Mouse (Mus musculus): ENCODE data around the gene Fam163a. TPM values are rescaled to one million over a fixed set of nuclear protein-coding genes. Genes with fewer than 3 reads are reported as not detected.
"Not testable (repeated sequence)": the region's sequence is repeated elsewhere in the genome, so short reads cannot be mapped to it uniquely, and the experiment has no call there.

Fam163a gene
- 0.32 and 0.43 TPM in 2 replicates for polyA plus RNA-seq (2015; fragmentation: Nextera tagmentation; extraction: Ambion mirVana)

GRCm38 (mm10) chr1:156204656-156205131, at the start of gene Fam163a:
TSS of gene Fam163a (minus strand) at chr1:156205026.
- Histone ChIP-seq H3K4me1 (peaks cover 21% of the 10 kb centered on the region), H3K9me3 (replicated peaks) (no peaks in the 10 kb centered on the region), H3K27me3 (peaks cover 56% of the 10 kb centered on the region), H3K4me2 (replicated peaks) (peak within 1 kb of the TSS; percentile 80), H3K36me3 (no peaks in the 10 kb centered on the region), H3K27ac (replicated peaks) (no peak within 1 kb of the TSS), H3K9ac (no peak within 1 kb of the TSS), H3K4me3 (replicated peaks) (peak within 1 kb of the TSS; percentile 43)
- under 1% methylated on average over 44 of the region's 44 CpGs for WGBS
- peak; percentile 47; the same call in 1 of the 2 replicates for ATAC-seq (ENCODE audit: insufficient number of reproducible peaks, low FRiP score, low TSS enrichment, low read depth)

- H3K4me1 ChIP-seq; H3K27me3 ChIP-seq; H3K4me2 ChIP-seq (replicated peaks); H3K27ac ChIP-seq (replicated peaks); H3K9ac ChIP-seq; H3K9me3 ChIP-seq (replicated peaks); H3K36me3 ChIP-seq; H3K4me3 ChIP-seq (replicated peaks); ATAC-seq (ENCODE audit: insufficient number of reproducible peaks, low FRiP score, low TSS enrichment, low read depth): not testable (repeated sequence)
- WGBS: 82% methylated on average over 4 of the region's 4 CpGs
Observed at GRCm38 (mm10) chr1:156251096-156251495, 46.3 kb upstream of the Fam163a start.

GRCm38 (mm10) chr1:156247893-156248292, 43.1 kb upstream of the Fam163a start:
- no peak overlapping the region for H3K4me3 ChIP-seq (replicated peaks)
- no peak overlapping the region for H3K4me2 ChIP-seq (replicated peaks)
- no peak overlapping the region for H3K27ac ChIP-seq (replicated peaks)
- no peaks in the 10 kb centered on the region for H3K9me3 ChIP-seq (replicated peaks)
- 0 out of 2 replicates have a peak, but pooled peaks cover 2% of the 10 kb centered on the region for H3K27me3 ChIP-seq
- H3K4me1 ChIP-seq: no peaks in the 10 kb centered on the region
- no peaks in the 10 kb centered on the region for H3K36me3 ChIP-seq
- WGBS: 56% methylated on average over 3 of the region's 3 CpGs
- ATAC-seq (ENCODE audit: insufficient number of reproducible peaks, low FRiP score, low TSS enrichment, low read depth): no peak
- H3K9ac ChIP-seq: no peak overlapping the region

GRCm38 (mm10) chr1:156241713-156242348, 37.0 kb upstream of the Fam163a start:
- Histone ChIP-seq H3K36me3 (no peaks in the 10 kb centered on the region), H3K9me3 (replicated peaks) (no peaks in the 10 kb centered on the region), H3K27me3 (peaks cover 15% of the 10 kb centered on the region; the same call in 1 of the 2 replicates), H3K4me1 (0 out of 2 replicates have a peak, but pooled peaks cover 2% of the 10 kb centered on the region), H3K4me3 (replicated peaks) (no peak overlapping the region), H3K27ac (replicated peaks) (no peak overlapping the region), H3K4me2 (replicated peaks) (no peak overlapping the region), H3K9ac (no peak overlapping the region)
- ATAC-seq (ENCODE audit: insufficient number of reproducible peaks, low FRiP score, low TSS enrichment, low read depth): no peak
- WGBS: 7% methylated on average over 14 of the region's 14 CpGs

GRCm38 (mm10) chr1:156241035-156241434, 36.2 kb upstream of the Fam163a start:
- no peak overlapping the region for H3K4me3 ChIP-seq (replicated peaks)
- WGBS: 25% methylated on average over 2 of the region's 2 CpGs
- H3K27me3 ChIP-seq: peaks cover 15% of the 10 kb centered on the region; the same call in 1 of the 2 replicates
- H3K27ac ChIP-seq (replicated peaks): no peak overlapping the region
- H3K9ac ChIP-seq: no peak overlapping the region
- no peaks in the 10 kb centered on the region for H3K9me3 ChIP-seq (replicated peaks)
- no peaks in the 10 kb centered on the region for H3K36me3 ChIP-seq
- H3K4me1 ChIP-seq: 0 out of 2 replicates have a peak, but pooled peaks cover 2% of the 10 kb centered on the region
- H3K4me2 ChIP-seq (replicated peaks): no peak overlapping the region
- no peak for ATAC-seq (ENCODE audit: insufficient number of reproducible peaks, low FRiP score, low TSS enrichment, low read depth)

GRCm38 (mm10) chr1:156231122-156231521, 26.3 kb upstream of the Fam163a start:
- Histone ChIP-seq H3K27me3 (no peaks in the 10 kb centered on the region), H3K9me3 (replicated peaks) (no peaks in the 10 kb centered on the region), H3K4me2 (replicated peaks) (no peak overlapping the region), H3K4me1 (peaks cover 13% of the 10 kb centered on the region), H3K9ac (no peak overlapping the region), H3K27ac (replicated peaks) (no peak overlapping the region), H3K4me3 (replicated peaks) (no peak overlapping the region), H3K36me3 (no peaks in the 10 kb centered on the region)
- ATAC-seq (ENCODE audit: insufficient number of reproducible peaks, low FRiP score, low TSS enrichment, low read depth): no peak
- 70% methylated on average over 6 of the region's 6 CpGs for WGBS

- Histone ChIP-seq H3K4me2 (replicated peaks) (no peak overlapping the region), H3K27me3 (no peaks in the 10 kb centered on the region), H3K4me3 (replicated peaks) (no peak overlapping the region), H3K9ac (no peak overlapping the region), H3K36me3 (no peaks in the 10 kb centered on the region), H3K9me3 (replicated peaks) (no peaks in the 10 kb centered on the region), H3K27ac (replicated peaks) (no peak overlapping the region), H3K4me1 (peaks cover 13% of the 10 kb centered on the region)
- WGBS: 22% methylated on average over 9 of the region's 9 CpGs
- ATAC-seq (ENCODE audit: insufficient number of reproducible peaks, low FRiP score, low TSS enrichment, low read depth): 0 out of 2 replicates have a peak, but pooled peaks have one; percentile 47
Observed at GRCm38 (mm10) chr1:156230339-156231089, 25.7 kb upstream of the Fam163a start.

GRCm38 (mm10) chr1:156229448-156229847, 24.6 kb upstream of the Fam163a start:
- ATAC-seq (ENCODE audit: insufficient number of reproducible peaks, low FRiP score, low TSS enrichment, low read depth): no peak
- H3K4me2 ChIP-seq (replicated peaks): no peak overlapping the region

GRCm38 (mm10) chr1:156228728-156229127, 23.9 kb upstream of the Fam163a start:
- WGBS: 75% methylated on average over 4 of the region's 4 CpGs

More at GRCm38 (mm10) chr1:156229448-156229847, 24.6 kb upstream of the Fam163a start:
- no peak overlapping the region for H3K9ac ChIP-seq
- WGBS: 28% methylated on average over 7 of the region's 7 CpGs
- no peaks in the 10 kb centered on the region for H3K9me3 ChIP-seq (replicated peaks)
- H3K36me3 ChIP-seq: no peaks in the 10 kb centered on the region
- H3K27ac ChIP-seq (replicated peaks): no peak overlapping the region
- H3K4me1 ChIP-seq: peaks cover 13% of the 10 kb centered on the region
- no peaks in the 10 kb centered on the region for H3K27me3 ChIP-seq
- no peak overlapping the region for H3K4me3 ChIP-seq (replicated peaks)

GRCm38 (mm10) chr1:156226903-156227302, 22.1 kb upstream of the Fam163a start:
- peaks cover 19% of the 10 kb centered on the region for H3K4me1 ChIP-seq
- H3K27me3 ChIP-seq: no peaks in the 10 kb centered on the region
- WGBS: 64% methylated on average over 5 of the region's 5 CpGs
- no peaks in the 10 kb centered on the region for H3K9me3 ChIP-seq (replicated peaks)
- H3K4me3 ChIP-seq (replicated peaks): no peak overlapping the region
- no peaks in the 10 kb centered on the region for H3K36me3 ChIP-seq
- H3K9ac ChIP-seq: no peak overlapping the region
- no peak for ATAC-seq (ENCODE audit: insufficient number of reproducible peaks, low FRiP score, low TSS enrichment, low read depth)
- no peak overlapping the region for H3K4me2 ChIP-seq (replicated peaks)
- H3K27ac ChIP-seq (replicated peaks): no peak overlapping the region

More at GRCm38 (mm10) chr1:156228728-156229127, 23.9 kb upstream of the Fam163a start:
- peaks cover 13% of the 10 kb centered on the region for H3K4me1 ChIP-seq
- no peak overlapping the region for H3K27ac ChIP-seq (replicated peaks)
- no peak overlapping the region for H3K9ac ChIP-seq
- no peaks in the 10 kb centered on the region for H3K9me3 ChIP-seq (replicated peaks)
- no peak for ATAC-seq (ENCODE audit: insufficient number of reproducible peaks, low FRiP score, low TSS enrichment, low read depth)
- no peaks in the 10 kb centered on the region for H3K27me3 ChIP-seq
- no peak overlapping the region for H3K4me3 ChIP-seq (replicated peaks)
- H3K4me2 ChIP-seq (replicated peaks): no peak overlapping the region
- H3K36me3 ChIP-seq: no peaks in the 10 kb centered on the region

GRCm38 (mm10) chr1:156222205-156223000, 17.6 kb upstream of the Fam163a start:
- Histone ChIP-seq H3K4me1 (peaks cover 5% of the 10 kb centered on the region; the same call in 1 of the 2 replicates), H3K27me3 (no peaks in the 10 kb centered on the region), H3K36me3 (no peaks in the 10 kb centered on the region), H3K9me3 (replicated peaks) (no peaks in the 10 kb centered on the region), H3K4me3 (replicated peaks) (no peak overlapping the region), H3K9ac (no peak overlapping the region), H3K4me2 (replicated peaks) (no peak overlapping the region), H3K27ac (replicated peaks) (no peak overlapping the region)
- WGBS: 58% methylated on average over 13 of the region's 13 CpGs
- ATAC-seq (ENCODE audit: insufficient number of reproducible peaks, low FRiP score, low TSS enrichment, low read depth): no peak; the same call in 1 of the 2 replicates
